Mouse (Mus musculus) lung, adult 18-20 months (tissue): ENCODE data around the gene Gm867.

Source experiments
- DNase-seq, 2 experiments: peaks; one replicate each; pipeline ENCODE4 v3.0.0; 2022; ENCODE audit warnings: mixed read lengths in 2 of 2

Gene Gm867

DNA sequence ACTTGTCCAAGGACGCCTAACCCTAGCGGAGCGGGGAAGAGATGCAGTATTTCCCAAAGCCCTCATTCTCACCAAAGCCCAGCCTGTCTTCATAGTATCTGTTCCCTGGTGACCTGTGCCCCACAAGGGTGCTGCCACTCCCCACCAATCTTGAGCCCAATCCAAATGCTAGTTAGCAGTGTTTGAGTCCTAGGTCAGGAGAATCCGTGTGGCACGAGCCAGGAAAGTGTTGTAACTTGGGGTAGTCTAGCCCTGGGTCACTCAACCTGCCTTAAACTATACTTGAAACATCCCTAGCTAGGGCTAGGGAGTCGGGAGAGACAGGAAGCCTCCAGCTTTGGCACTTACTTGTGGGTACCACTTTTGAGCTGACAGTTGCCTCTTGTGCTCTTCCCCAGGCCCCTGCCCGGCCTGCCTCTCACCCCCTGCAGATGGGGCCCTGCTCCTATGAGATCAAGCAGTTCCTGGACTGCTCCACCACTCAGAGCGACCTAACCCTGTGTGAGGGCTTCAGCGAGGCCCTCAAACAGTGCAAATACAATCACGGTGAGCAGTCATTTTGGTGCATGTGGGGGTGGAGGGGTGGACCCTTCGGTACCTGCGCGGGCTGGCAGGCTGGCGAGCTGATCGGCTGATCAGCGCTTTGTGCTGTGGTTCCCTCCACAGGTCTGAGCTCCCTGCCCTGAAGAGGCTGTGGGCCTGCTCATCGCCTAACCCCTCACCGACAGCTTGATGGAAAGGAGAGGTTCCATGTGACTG, 3.4 kb downstream of the Gm867 start:
- DNase-seq = no peak

DNA sequence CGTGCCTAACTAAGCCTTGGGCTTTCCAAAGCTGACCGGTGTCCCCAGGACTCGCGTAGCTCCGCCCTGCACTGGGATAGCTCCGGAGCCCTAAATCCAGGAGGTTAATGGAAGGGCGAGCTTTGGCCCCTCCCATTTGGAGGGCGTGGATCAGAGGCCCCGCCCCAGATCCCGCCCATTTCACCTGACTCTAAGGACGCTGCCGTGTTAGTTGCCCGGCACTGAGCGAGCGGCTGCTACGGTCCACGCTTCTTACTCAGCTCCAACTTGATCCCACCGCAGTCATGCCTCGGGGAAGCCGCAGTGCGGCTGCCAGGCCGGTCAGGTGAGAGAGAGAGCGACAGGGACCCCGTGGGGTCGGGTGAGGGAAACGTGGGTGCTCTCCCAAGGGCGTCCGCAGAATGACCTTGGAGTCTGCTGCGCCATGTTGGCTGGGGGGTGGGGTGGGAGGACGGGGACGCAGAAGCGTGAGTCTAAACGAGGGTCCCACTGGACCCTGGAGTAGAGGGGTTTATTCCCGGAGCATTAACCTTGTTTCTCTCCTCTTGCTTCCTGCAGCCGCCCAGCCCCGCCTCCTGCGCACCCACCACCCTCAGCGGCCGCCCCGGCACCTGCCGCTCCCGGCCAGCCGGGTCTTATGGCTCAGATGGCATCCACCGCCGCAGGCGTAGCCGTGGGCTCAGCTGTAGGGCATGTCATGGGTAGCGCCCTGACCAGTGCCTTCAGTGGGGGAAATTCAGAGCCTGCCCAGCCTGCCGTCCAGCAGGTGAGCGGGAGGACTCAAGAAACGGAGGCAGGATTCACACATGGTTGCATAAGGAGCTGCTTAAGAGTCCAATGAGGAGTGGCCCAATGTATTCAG, 4.6 kb downstream of the Gm867 start, which contains the start of gene Mmp11:
Gene Mmp11 (minus strand): TSS at position 817 of the 862 bp plus-strand sequence.
- peak; percentile 79 to 82 for DNase-seq

DNA sequence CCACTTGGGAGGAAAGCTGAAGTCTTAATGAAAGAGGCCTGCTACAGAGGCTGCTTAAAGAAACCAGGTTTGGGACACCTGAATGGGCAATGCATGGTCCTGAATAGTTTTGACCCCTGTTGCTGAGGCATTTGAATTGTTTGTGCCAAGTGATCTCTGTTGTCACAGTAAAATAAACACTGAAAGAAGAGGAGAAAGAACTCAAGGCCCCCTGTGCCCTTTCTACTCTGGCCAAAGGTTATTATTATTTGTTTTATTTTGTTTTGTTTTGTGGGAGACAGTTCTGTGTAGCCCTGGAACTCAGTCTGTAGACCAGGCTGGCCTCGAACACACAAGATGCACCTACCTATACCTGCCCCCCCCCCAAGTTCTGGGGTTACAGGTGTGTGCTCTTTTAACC, 5.5 kb downstream of the Gm867 start:
- no peak for DNase-seq

DNA sequence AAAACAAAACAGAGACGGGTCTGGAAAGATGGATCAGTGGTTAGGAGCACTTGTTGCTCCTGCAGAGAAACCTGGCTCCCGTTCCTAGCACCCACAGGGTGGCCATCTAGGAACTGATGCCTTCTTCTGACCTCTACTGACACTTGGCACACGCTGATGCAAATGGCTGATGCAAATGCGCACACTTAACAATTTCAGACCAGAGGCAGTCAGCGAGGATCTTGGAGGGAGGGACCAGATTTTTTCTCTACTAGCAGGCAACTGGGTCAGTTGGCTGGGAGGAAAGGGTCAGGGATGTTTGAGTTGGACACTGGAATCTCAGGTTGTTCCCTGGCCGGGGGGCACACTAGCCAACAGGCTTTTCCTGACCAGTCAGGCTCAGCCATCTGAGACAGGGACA, 7.6 kb downstream of the Gm867 start, which contains the start of gene Chchd10:
Gene Chchd10 (plus strand): TSS at position 240 of the 400 bp plus-strand sequence.
- DNase-seq = no peak

DNA sequence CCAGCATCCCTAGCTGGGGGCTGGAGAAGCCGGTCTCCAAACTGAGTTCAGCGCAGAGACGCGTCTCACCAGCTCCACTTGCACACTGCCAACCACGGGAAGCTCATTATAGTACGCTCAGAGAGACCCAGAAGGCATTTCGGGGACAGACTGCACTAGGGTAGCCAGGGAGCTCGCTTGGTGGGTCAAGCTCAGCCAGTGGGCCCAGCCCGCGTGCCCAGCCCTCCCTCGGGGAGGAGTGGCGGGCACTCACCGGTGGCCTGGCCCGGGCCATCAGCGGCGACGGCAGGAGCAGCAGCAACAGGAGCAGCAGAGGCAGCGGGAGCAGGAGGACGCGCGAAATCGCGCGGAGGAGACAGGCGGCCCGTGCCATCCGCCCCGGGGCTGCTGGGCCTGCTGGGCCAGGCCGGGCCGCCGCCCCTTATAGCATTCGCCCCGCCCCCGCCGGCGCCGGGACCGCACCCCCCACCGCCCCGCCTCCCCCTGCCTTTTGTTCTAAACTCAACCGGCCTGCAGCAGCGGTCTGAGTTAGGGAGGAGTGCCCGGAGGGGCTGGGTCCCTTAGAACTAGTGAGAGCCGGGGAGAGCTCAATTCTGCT, 8.3 kb downstream of the Gm867 start:
- DNase-seq = peak; percentile 59

DNA sequence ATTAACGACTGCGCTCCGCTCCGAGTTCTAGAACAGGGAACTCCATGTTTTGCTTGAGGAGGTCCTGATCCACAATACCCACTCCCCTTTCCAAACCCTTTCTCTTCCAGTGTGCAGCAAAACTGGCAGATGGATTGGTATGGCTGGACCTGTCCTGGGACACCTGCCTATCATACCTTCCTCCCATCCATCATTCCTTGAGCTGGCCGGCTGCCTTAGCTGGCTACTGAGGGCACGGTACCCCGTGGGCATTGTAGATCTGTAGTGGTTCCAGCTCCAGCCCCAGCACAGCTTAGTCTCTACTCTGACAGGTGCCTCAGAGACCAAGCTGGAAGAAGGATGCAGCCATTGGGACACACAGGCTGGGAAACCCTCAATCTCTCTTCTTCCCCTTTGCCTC, 9.2 kb downstream of the Gm867 start:
- DNase-seq = no peak

DNA sequence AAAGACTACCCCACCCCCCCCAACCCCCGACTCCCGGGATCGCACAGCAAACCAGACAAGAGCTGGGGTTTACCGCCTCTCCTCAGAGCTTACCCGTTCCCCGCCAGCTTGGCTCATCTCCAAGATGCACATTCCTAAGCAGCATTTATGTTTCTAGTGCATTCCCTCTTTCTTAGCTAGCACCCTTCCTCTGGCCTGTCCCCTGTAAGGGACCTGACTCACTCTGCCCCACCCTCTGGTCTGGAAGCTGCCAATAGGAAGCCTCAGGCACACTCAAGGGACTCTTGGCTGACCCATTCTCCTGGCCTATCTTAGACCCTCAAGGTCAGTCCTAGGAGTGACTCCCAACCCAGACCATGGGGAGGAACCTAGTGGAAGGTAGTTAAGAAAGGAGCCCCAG, 10.2 kb downstream of the Gm867 start:
- peak; percentile 50 to 72 for DNase-seq

DNA sequence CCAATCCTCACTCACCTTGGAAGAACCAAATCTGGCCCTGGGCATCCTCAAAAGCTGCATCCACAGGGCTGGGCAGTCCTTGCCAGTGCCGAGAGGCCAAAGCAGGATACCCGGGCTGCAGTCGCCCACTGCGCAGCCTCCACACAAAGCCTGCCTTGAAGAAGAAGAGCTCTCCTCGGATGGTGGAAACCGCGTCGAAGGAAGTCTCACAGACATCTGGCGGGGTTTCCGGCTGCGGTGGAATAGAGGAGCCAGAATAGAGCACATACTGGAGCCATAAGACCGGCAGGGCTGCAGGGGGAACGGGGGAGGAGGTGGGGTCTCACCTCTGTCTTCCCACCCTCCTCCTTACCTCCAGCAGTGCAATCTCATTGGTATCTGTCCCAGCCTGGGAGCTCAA, 14.1 kb downstream of the Gm867 start:
- no peak for DNase-seq

DNA sequence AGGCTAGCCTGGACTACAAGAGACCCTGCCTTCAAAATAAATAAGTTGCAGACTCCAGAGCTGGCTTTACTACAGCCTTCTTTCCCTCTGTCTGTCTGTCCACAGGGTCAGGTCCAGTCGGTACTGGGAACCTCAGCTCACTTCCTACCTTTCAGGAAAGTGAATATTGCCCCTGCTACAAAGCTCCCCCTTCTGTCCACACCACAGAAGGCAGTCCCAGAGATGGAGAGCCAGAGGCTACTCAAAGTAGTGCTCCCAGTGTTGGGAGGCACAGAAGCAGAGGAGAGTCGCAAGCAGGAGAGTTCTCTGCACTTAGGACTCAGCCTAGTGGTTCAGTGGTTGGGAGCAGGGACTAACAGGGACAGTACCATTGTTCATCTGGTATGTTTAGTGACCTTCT, 16.1 kb downstream of the Gm867 start:
- DNase-seq = no peak

DNA sequence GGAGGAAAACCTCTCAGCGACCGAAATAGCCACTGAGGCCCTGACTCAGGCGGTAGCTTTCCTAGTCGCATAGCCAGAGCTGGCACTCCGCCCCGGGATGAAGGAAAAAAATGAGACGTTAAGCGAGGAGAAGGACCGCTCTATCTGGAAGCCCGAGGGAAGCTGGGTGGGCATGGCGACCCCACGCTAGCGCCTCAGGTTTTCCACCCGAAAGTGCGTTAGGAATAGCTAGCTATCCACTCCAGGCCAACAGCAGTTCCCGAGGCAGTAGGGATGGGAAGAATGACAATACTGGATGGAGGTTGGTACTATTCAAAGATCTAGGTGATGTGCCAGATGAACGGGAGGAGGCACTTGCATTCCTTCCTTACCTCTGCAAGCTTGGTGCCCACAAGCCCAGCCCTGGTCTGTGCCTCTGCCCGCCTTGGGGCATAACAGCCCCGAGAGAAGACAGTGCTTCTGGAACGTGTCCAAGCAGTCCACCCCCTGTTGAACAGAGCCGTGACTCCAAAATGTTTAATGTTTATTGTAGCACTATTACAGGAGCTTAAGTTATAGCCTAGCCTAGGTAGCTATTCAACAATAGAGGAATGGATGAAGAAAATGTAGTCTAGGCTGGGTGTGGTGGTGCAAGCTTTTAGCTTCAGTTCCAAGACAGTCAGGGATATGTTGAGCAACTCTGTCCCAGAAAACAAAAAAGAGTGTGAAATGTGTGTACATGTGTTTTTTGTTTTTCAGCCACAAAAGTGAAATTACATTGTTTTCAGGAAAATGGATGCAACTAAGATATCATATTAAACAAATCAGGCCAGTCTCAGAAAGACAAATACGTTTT, 18.5 kb downstream of the Gm867 start:
- DNase-seq = no peak

DNA sequence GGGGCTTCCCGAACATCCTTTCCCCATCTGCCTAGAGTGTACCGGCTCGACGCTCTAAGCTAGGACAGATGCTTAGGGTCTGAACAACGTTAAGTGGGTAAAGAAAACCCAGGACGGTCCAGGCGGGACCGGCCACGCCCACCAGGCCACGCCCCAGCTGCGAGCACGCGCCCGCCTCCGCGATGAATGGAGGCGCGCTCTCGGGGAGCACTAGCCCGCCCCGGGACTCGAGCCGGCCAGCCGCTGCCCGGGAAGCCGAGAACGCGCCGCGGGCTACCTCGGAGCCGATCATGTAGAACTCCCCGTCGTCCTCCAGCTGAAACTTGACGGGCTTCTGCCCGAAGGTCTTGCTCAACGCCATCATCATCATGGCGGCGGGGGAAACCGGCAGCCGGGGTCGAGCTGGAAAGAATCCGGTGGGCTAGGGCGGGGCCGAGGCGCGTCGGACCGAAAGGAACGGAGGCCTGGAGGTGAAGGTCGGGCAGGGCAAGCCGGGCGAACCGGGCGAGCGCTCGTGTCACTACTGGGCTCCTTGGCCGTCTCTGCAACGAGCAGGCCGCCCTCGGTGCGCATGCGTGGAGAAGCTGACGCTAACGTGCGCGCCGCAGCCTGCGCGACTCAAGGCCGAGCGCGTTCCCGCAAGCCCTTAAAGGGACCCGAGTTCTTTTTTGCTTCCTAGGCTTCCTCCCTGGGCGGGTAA, 19.3 kb downstream of the Gm867 start, which contains the start of gene Smarcb1:
Gene Smarcb1 (minus strand): TSS at position 592 of the 700 bp plus-strand sequence.
- DNase-seq = peak; percentile 94 to 95

DNA sequence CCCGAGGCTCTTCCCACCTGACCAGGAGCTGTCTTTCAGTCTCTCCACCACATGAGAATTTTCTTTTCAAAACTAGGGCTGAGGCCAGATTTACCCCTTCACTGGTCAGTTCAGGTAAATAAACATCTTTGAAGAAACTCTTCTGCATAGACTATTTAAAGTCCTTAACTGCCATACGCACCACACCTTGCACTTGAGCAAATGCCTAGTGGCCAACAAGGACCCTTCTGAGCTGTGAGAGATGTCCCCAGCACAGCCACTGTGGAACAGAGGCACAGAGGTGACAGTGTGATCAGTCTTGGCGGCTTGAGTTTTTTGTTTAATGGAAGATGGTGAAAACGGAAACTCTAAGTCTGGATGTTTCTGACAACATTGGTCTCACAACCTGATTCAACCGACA, 21.4 kb downstream of the Gm867 start:
- peak; percentile 65 to 70 for DNase-seq

DNA sequence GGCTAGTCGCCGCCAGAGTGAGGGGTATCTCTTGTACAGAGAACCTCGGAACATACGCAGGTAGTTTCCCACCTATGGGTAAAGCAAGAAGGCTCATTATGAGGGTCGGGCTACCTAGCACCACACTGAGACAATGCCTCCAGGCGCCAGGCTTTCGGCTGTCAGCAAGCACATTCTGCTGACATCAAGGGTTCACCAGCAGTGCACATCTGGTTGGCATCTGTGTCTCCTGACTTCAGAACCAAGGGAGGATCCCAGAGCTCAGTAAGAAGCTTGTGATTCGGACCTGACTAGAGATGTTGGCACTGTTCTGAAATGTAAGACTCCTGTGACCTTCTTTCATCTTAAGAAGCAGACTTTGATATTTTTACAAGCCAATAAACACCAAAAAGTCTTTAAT, 23.6 kb downstream of the Gm867 start:
- DNase-seq = no peak

DNA sequence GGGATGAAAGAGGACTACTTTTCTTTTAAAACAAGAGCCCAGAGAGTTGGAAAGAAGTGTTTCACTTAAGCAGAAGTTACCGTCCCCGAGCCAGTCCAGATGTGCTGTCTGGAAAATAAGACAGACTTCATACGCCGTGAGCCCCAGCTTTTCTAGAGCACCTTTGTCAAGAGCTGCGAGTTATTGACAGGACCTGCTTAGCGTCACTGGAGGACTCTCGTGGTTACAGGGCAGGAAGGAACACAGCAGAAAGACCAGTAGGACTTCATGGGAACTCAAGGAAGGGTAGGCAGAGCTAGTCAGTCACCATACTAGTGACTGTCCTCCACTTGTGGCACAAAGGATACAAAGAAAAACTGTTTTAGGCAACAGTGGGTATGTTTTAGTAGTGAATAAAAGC, 24.9 kb downstream of the Gm867 start:
- DNase-seq = peak in 1 of 2 experiments; percentile 59

DNA sequence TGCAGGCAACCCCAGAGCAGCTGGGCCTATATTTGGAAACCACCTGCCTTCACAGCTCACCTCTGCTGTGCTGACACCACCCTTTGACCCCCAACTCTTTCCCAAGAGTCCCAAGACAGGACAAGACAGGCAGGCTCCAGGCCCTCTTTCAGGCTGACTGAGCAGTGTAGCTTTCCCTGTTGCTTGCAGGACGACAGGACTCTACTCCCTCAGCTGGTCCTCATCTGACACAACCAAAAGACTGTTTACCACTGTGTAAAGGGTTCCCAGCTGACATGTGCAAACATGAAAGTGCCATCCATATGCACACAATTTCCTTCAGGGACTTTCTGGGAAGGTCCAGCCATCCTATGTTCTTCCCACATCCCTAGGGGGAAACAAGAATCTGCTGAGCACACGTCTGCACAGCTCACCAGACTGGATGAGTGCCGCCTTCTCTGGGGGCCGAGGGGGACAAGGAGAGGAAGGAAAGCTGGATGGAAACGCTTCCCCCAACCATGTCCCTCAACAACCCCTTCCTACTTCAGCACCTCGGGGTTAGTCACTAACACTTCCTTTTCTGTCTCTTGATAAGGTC, 27.4 kb downstream of the Gm867 start:
- no peak for DNase-seq

DNA sequence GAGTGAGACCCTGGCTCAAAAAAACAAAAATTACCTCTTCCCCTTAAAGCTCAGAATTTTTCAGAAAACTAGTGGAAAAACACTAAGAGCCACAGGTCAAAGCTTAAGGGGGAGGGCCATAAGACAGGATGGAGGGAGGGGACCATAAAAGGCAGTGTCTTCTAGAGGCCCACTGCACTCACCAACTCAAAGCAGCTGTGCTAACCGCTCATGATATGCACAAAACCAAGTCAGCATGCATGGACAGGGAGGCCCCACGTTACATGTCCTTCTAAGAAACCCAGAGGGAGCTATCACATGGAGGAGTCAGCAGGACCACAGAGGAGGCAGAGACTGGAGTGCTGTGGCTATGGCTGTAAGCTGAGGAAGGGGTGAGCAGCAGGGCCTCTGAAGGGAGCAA, 29.8 kb downstream of the Gm867 start:
- DNase-seq = no peak

DNA sequence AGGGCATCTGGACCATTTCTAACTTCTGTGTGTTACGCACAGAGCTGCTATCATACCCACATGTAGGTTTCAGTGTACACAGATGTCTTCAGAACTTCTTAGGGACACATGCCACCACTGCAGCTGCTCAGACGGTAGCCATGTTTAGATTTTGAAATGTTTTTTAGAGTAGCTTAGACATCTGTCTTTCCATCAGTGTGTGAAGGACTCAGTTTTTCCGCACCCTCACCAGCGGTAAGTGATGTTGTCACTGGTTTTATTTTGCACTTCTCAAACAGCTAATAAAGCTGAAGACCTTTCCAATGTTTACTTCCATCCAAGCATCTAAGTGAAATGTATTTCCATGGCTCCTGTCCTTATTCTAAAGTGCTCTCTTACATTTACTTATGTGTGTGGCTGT, 33.6 kb downstream of the Gm867 start:
- DNase-seq = no peak

DNA sequence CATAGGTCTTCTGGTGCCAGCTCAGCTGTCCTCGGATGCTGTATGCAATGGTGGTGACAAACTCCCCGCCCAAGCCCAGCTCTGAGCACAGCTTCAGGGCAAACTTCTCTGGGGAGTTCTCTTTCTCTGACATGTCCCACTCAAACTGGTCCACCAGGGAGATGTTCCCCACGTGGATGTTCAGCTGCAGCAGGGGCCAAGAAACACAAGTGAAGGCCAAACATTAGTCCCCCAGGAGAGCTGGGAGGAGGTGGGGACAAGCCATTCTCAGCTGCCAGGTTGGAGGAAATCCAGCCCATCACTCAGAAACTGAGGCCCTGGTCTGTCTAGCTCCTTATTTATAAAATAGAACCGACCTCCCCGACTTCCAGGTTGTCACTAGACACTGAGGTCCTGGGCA, 36.1 kb downstream of the Gm867 start:
- no peak for DNase-seq

DNA sequence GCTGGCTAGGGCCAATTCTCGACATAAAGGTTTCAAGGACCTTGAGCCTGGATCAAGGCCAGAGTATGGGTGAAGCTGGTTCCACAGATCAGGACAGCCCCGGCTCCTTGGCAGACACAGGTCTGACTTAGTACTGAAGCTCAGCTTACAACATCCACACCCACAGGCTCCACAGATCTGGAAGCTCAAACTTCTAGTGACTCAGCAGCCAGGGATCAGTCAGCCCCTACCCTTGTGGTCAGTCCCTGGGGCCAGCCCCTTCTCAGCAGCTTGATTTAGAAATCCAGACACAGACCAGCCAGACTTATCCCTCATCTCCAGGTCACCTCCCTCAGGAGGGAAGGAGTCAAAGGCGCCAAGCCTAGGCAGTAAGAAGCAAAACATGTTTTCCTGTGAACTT, 41.6 kb downstream of the Gm867 start:
- DNase-seq = peak; percentile 65 to 76

DNA sequence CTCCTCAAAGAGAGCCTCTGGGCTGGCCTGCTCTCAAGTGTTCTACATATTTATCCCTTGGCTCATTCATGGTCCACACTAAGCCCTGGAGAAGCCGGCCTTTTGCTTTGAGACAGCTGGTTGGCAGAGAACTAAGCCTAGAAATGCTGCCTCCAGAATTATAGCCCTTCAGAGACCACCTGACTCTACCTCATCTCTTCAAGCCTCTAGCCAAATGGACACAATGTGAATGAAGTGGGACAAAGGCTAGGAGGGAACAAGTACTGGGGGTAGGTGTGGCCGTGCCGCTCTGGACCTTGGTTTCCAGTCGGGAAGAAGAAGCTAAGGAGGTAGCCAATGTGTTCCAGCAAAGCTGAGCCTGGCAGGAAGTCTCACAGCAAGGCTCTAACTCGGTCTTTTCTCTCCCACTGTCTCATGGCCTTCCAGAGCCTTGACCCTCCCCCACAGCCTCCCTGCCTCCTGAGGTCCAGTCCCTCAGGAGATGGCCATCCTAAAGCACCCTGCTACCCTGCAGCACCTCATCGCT, 42.4 kb downstream of the Gm867 start:
- no peak for DNase-seq

DNA sequence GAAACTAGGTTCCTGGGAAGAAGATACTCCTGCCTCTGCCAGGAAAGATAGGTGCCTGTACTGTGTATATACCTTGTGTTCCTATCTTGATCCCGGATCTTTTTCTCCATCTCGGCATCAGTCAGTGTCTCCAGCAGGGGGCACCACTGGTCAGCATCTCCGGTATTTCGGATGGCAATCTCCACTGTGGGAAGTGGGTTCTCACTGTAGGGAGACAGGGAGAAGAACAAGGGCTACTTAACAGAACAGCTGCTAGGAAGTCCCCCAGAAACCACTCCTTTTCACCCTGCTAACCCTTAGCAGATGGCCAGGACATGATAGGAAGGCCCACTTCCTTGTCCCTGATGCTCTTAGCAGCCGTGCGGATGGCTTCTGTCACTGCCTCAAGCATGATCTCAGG, 43.1 kb downstream of the Gm867 start:
- DNase-seq = peak; percentile 70 to 75
